Mouse (Mus musculus) liver, postnatal 0 days (tissue): ENCODE data around the gene Oas3. TPM values are rescaled to one million over a fixed set of nuclear protein-coding genes. Genes with fewer than 3 reads are reported as not detected.

Source experiments
- ATAC-seq: fragments of 200-750 bp; cut with Nextera tagmentation; 2 replicates; pipeline ENCODE4 v1.8.0; 2017; ENCODE audit warnings: mild to moderate bottlenecking, moderate library complexity
- DNase-seq: peaks from one replicate; pipeline ENCODE4 v3.0.0-alpha.2; 2016
- H3K27ac ChIP-seq: fragments of 300-500 bp; sonication (generic); 2 replicates; pipeline ENCODE4 v1.5.1; 2014; ENCODE audit warnings: antibody characterized with exemption, moderate library complexity, mild to moderate bottlenecking, low read depth
- H3K27me3 ChIP-seq: fragments of 300-500 bp; sonication (generic); 2 replicates; pipeline ENCODE4 v1.6.1; 2014; ENCODE audit warnings: low read length, control low read depth, mixed read lengths; ENCODE audit not compliant: insufficient read depth
- H3K36me3 ChIP-seq: fragments of 300-500 bp; sonication (generic); replicated peaks from 2 replicates; pipeline ENCODE4 v1.6.1; 2014; ENCODE audit warnings: mild to moderate bottlenecking, control low read depth, low read length, moderate library complexity, mixed read lengths; ENCODE audit not compliant: insufficient read depth
- H3K4me1 ChIP-seq: fragments of 300-500 bp; sonication (generic); 2 replicates; pipeline ENCODE4 v1.6.1; 2014; ENCODE audit warnings: antibody characterized with exemption, mild to moderate bottlenecking, control low read depth; ENCODE audit not compliant: insufficient read depth
- H3K4me2 ChIP-seq: fragments of 300-500 bp; sonication (generic); 2 replicates; pipeline ENCODE4 v1.6.1; 2014; ENCODE audit warnings: low read depth, mild to moderate bottlenecking, low read length, moderate library complexity, mixed read lengths
- H3K4me3 ChIP-seq: fragments of 300-500 bp; sonication (generic); 2 replicates; pipeline ENCODE4 v1.5.1; 2014; ENCODE audit warnings: low read depth, low read length
- H3K9ac ChIP-seq: fragments of 300-500 bp; sonication (generic); replicated peaks from 2 replicates; pipeline ENCODE4 v1.6.1; 2014; ENCODE audit warnings: mild to moderate bottlenecking, moderate library complexity
- H3K9me3 ChIP-seq: fragments of 300-500 bp; sonication (generic); 2 replicates; pipeline ENCODE4 v1.6.1; 2016; ENCODE audit warnings: mild to moderate bottlenecking, control low read depth, low read length, mixed read lengths
- CTCF ChIP-seq: sonication (generic); IDR thresholded peaks from 2 replicates; pipeline ENCODE4 v1.5.1; 2016; ENCODE audit warnings: antibody characterized with exemption, low read depth
- EP300 ChIP-seq: IDR thresholded peaks from 2 replicates; pipeline ENCODE4 v1.6.1; 2016; ENCODE audit warnings: antibody characterized with exemption, low read depth, mild to moderate bottlenecking
- WGBS: fragments of 180-500 bp; shearing (Covaris S2); extraction: QIAGEN DNeasy Blood & Tissue Kit; methylation state at CpG from one replicate; pipeline ENCODE4 v1.1.7; 2014; ENCODE audit not compliant: insufficient replicate concordance; 5-methylcytosine and 5-hydroxymethylcytosine counted together
- polyA plus RNA-seq: library from polyadenylated mRNA; unstranded; fragments of >200 nt; fragmentation: Nextera tagmentation; extraction: Ambion mirVana; gene quantifications from 2 replicates; pipeline ENCODE4 v1.2.1, GENCODE M21; 2015

Oas3 gene
- 1.8 and 2.1 TPM in 2 replicates for polyA plus RNA-seq

DNA sequence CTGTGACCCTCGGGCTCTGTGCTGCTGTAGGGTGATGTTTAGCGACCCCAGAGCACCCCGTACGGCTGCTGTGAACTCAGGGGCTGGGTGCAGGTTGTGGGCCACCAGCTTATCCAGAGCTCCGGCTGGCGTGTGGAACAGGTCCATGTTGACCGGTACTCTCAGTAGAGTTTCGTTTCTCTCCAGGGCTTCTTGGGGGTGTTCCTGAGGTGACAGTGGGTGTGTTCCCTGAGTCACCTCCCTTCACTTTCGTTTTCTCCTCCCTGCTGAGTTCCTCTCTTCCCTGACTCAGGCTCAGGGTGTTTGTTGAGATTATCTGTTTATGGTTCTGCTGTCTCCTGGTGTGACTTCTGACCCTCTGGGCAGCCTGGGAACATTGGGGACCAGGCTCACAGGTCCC, at the start of gene Oas3:
Gene Oas3, minus strand, starts transcription at position 184 of the 400 bp plus-strand sequence.
- 45% methylated on average over 9 of the region's 9 CpGs for WGBS
- no peaks in the 10 kb centered on the region for H3K36me3 ChIP-seq
- peak within 1 kb of the TSS; percentile 76 for H3K27ac ChIP-seq
- H3K4me3 ChIP-seq: peak within 1 kb of the TSS; percentile 53
- no peaks in the 10 kb centered on the region for H3K9me3 ChIP-seq
- TF ChIP-seq CTCF: no peak
- TF ChIP-seq EP300: no peak
- DNase-seq (peak; percentile 31), ATAC-seq (peak; percentile 69)
- H3K4me1 ChIP-seq: peaks cover 13% of the 10 kb centered on the region; the same call in 1 of the 2 replicates
- no peaks in the 10 kb centered on the region for H3K27me3 ChIP-seq
- H3K9ac ChIP-seq: peak within 1 kb of the TSS; percentile 71
- peak within 1 kb of the TSS; percentile 75 for H3K4me2 ChIP-seq

DNA sequence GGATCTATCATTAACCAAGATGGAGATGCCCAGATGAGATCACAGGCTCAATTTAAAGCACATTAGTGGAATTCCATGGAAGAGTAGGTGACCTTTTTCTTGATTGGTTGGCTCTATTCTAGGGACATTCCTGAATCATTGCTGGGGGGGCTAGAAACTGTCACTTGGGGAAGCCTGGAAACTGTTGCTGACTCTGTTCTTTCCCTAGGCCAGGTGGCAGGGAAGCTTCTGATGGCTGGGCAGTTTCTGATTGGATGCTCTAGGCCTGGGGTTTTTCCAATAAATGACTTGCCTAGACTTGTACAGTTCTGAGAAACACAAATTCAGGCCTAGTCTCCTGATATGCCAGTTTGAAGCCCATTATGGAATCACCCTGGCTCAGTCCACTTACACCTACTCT, 41.5 kb upstream of the Oas3 start:
- no peak for DNase-seq
- Histone ChIP-seq H3K9me3 (no peaks in the 10 kb centered on the region), H3K27me3 (no peaks in the 10 kb centered on the region), H3K27ac (no peak overlapping the region), H3K36me3 (peaks cover 33% of the 10 kb centered on the region), H3K4me2 (no peak overlapping the region), H3K4me3 (no peak overlapping the region), H3K9ac (no peak overlapping the region), H3K4me1 (0 out of 2 replicates have a peak, but pooled peaks cover 3% of the 10 kb centered on the region)
- TF ChIP-seq CTCF (no peak), EP300 (no peak)
- no peak for ATAC-seq

DNA sequence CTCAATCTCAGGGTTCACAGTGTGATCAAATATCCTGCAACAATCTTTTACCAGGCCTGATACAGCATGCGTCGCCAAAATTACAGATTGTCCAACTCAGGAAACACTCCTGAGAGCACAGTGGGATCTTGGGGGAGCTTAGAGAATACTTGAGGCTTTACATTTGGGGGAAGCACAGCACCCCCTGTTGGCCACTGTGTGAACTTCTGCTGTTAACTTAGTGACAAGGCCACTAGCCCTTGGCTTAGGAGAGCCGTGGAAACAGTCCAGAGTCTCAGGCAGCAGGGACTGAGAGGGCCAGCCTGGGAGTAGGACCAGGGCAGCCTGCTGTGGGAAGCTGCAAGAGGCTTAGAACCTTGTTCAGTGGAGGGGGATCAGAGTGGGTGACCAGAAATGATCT, 38.5 kb upstream of the Oas3 start:
- peak; percentile 63 for DNase-seq

DNA sequence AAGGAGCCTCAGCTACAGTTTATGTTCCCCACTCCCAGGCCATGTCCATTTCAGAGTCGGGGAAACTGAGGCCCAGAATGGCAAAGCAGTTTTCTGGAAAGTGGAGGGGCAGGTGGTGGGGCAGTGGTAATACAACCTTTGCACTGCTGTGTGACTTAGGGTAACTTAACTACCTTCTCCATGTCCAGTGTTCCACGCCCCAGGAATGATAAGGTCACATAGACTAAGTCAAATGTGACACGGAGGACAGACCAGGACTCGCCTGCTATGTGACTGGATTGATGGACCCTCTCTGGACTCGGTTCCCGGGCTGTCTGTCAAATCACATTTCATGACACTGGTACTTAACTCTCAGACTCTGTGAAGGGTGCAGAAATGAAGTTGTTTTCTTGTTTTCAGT, 35.6 kb upstream of the Oas3 start:
- Histone ChIP-seq H3K27me3 (no peaks in the 10 kb centered on the region), H3K4me1 (peaks cover 7% of the 10 kb centered on the region; the same call in 1 of the 2 replicates), H3K27ac (peak overlapping the region; percentile 75), H3K4me2 (peak overlapping the region; percentile 70), H3K9ac (peak overlapping the region; percentile 76), H3K9me3 (no peaks in the 10 kb centered on the region), H3K4me3 (peak overlapping the region; percentile 76), H3K36me3 (peaks cover 23% of the 10 kb centered on the region)
- ATAC-seq (peak; percentile 38), DNase-seq (no peak)
- TF ChIP-seq EP300 (no peak), CTCF (no peak)
- 58% methylated on average over 6 of the region's 6 CpGs for WGBS

More for the DNA sequence above, 38.5 kb upstream of the Oas3 start:
- TF ChIP-seq CTCF: peak; percentile 83
- no peak for TF ChIP-seq EP300
- WGBS: 61% methylated on average over 3 of the region's 3 CpGs
- no peak overlapping the region for H3K4me2 ChIP-seq
- H3K36me3 ChIP-seq: peaks cover 27% of the 10 kb centered on the region
- H3K9me3 ChIP-seq: no peaks in the 10 kb centered on the region
- H3K4me3 ChIP-seq: no peak overlapping the region
- H3K9ac ChIP-seq: no peak overlapping the region
- no peak overlapping the region for H3K27ac ChIP-seq
- no peaks in the 10 kb centered on the region for H3K27me3 ChIP-seq
- peaks cover 7% of the 10 kb centered on the region; the same call in 1 of the 2 replicates for H3K4me1 ChIP-seq
- ATAC-seq: no peak

DNA sequence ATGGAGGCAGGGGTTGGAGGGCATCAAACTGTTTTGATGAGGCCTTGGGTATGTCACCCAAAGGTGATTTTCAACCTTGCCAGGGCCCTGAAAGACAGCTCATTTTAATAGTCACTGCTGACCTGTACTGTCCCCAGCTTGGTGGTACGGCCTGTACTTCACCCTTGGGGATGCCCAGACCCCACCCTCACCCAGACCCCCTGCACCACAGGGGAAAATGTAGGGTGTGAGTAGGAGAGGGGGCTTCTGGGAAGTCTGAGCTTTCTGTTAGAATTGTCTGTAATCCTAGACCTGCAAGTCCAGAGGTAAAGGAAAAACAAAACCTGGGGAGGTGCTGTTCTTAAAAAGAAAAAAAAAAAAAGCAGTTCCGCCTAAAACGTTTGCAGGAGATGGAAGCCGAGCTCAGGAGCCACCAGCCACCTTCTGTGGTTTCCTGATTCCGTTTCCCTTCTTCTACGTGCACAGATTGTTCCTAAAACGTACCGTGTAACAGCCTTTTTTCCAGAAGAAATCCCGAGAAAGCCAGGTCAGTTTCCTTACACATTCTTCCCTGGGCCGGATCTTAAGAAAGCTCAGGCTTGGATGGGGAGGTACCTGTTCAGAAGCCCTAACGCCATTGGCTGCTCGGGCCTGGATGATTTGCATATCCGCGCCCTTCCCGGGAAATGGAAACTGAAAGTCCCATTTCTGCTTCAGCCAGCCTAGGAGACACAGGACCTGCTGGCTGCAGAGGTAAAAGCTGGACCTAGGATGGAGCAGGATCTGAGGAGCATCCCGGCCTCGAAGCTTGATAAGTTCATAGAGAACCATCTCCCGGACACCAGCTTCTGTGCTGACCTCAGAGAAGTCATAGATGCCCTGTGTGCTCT, 34.7 kb upstream of the Oas3 start, which contains the start of gene Oas1c:
Gene Oas1c, minus strand, starts transcription at position 564 of the 869 bp plus-strand sequence.
- WGBS: 5% methylated on average over 18 of the region's 18 CpGs
- peak; percentile 91 for DNase-seq
- Histone ChIP-seq H3K9ac (peak within 1 kb of the TSS; percentile 76), H3K4me2 (peak within 1 kb of the TSS; percentile 70), H3K36me3 (peaks cover 20% of the 10 kb centered on the region), H3K27ac (peak within 1 kb of the TSS; percentile 75), H3K4me1 (peaks cover 7% of the 10 kb centered on the region; the same call in 1 of the 2 replicates), H3K4me3 (peak within 1 kb of the TSS; percentile 76), H3K9me3 (no peaks in the 10 kb centered on the region), H3K27me3 (no peaks in the 10 kb centered on the region)
- ATAC-seq: peak; percentile 92
- TF ChIP-seq CTCF: no peak
- TF ChIP-seq EP300: no peak

DNA sequence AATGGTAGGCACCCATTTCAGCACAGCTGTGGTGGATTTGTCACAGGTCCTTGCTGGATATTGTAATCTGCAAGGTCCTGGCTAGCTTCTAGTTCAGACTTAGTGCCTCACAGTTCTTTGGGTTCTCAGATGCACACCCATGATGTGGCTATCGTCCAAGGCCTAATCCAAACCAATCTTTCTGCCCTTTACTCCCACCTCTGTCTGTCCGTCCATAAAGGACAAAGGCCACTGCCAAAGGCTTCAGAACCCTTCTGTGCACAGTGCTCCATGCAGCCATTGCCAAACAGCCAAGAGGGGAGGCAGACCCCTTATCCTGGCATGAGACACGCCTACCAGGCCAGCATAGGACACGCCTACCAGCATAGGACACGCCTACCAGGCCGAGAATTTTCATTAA, 31.7 kb upstream of the Oas3 start:
- WGBS: 42% methylated on average over 6 of the region's 6 CpGs
- DNase-seq (no peak), ATAC-seq (no peak)
- no peaks in the 10 kb centered on the region for H3K27me3 ChIP-seq
- H3K4me3 ChIP-seq: no peak overlapping the region
- peaks cover 1% of the 10 kb centered on the region; the same call in 1 of the 2 replicates for H3K36me3 ChIP-seq
- no peak for TF ChIP-seq CTCF
- TF ChIP-seq EP300: no peak
- H3K9me3 ChIP-seq: no peaks in the 10 kb centered on the region
- H3K9ac ChIP-seq: no peak overlapping the region
- H3K27ac ChIP-seq: no peak overlapping the region
- peaks cover 5% of the 10 kb centered on the region; the same call in 1 of the 2 replicates for H3K4me1 ChIP-seq
- H3K4me2 ChIP-seq: no peak overlapping the region
